In the genomic region with DNA sequence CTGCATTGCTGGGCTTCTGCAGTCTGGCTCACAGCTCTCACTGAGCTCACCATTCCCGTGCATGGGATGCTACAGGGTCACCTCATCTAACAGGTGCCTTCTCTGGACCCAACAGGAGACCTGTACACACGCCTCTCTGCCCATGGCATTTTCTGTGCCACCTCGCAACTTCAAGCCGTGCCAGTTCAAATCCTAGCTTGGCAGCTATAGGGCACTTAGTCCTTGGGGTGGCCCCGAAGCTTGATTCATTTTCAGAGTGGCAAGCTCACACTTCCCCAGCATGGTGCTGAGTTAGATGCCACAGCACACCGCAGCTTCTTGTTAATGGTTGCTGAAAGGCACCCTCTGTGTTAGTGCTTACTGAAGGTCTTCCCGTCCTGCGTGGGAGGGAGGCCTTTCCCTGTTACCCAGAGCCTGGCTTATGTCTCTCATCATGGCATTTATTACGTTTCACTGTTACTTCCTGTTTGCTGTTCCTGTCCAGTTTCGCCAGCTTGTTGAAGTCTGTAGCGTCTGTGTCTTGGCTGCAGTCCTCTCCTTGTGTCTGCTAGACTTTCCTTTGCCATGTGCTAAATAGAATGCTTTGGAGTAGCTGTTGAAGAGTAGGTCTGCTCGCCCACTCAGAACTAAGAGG, we compare ENCODE assay signal across 11 mouse cellular contexts. TPM values are rescaled to one million over a fixed set of nuclear protein-coding genes. Genes with fewer than 3 reads are reported as not detected.
DNase-seq lines count a peak whose midpoint lies in the region; ATAC-seq lines count a peak whose summit lies in the region.
"Had no signal": no experiment of that assay in that cellular context is flagged by ENCODE, and none has a peak within 500 bp of the region (broad histone marks: within the 10 kb centered on the region; RNA-seq: fewer than 3 reads in every experiment).

No protein-coding gene starts in this region.

- 0 out of 2 replicates have a peak overlapping the region, but pooled peaks have one; percentile 11 for H3K9ac ChIP-seq in embryonic facial prominence, embryonic 13.5 days
- no peak overlapping the region for H3K9ac ChIP-seq in heart, embryonic 14.5 days (ENCODE audit: low read length)
- H3K9ac ChIP-seq in lung, embryonic 15.5 days: no peak overlapping the region
- H3K9ac ChIP-seq: forebrain, embryonic 13.5 days had no signal

- DNase-seq in embryonic facial prominence, embryonic 10.5 days (ENCODE audit: low spot score): no peak
- peak; percentile 75 for DNase-seq in MN1 (ENCODE audit: low spot score)
- DNase-seq in T-cell, adult 2 months (ENCODE audit: low spot score): no peak
- DNase-seq in thymus, postnatal 14 days: no peak
- no peak for DNase-seq in frontal cortex, postnatal 14 days (ENCODE audit: low spot score in 2 of 2)
- DNase-seq: adrenal gland, adult 2 months had no signal

- peaks cover 57% of the 10 kb centered on the region for H3K4me1 ChIP-seq in embryonic facial prominence, embryonic 13.5 days
- peaks cover 36% of the 10 kb centered on the region for H3K4me1 ChIP-seq in embryonic facial prominence, embryonic 10.5 days
- H3K4me1 ChIP-seq in heart, embryonic 14.5 days (ENCODE audit: control insufficient read depth in 2 of 2, insufficient read depth in 2 of 2, low read length in 2 of 2): peaks cover 27 to 53% of the 10 kb centered on the region in 2 experiments
- H3K4me1 ChIP-seq in lung, embryonic 15.5 days: peaks cover 68% of the 10 kb centered on the region

- no peaks in the 10 kb centered on the region for H3K9me3 ChIP-seq in embryonic facial prominence, embryonic 13.5 days
- no peaks in the 10 kb centered on the region for H3K9me3 ChIP-seq in embryonic facial prominence, embryonic 10.5 days
- H3K9me3 ChIP-seq in heart, embryonic 14.5 days (ENCODE audit: control insufficient read depth, low read length): no peaks in the 10 kb centered on the region
- H3K9me3 ChIP-seq in lung, embryonic 15.5 days: no peaks in the 10 kb centered on the region
- H3K9me3 ChIP-seq: forebrain, embryonic 13.5 days had no signal

- peak overlapping the region; percentile 55; the same call in 1 of the 2 replicates for H3K27ac ChIP-seq in embryonic facial prominence, embryonic 13.5 days
- no peak overlapping the region for H3K27ac ChIP-seq in embryonic facial prominence, embryonic 10.5 days (replicated peaks)
- H3K27ac ChIP-seq in heart, embryonic 14.5 days (replicated peaks in 1 of 2; ENCODE audit: control insufficient read depth in 1 of 2, insufficient read depth in 1 of 2, low read depth in 2 of 2, low read length in 2 of 2): peak overlapping the region; percentile 68 to 72
- peak overlapping the region; percentile 86 for H3K27ac ChIP-seq in lung, embryonic 15.5 days
- H3K27ac ChIP-seq: forebrain, embryonic 13.5 days had no signal

- H3K4me2 ChIP-seq in embryonic facial prominence, embryonic 13.5 days: no peak overlapping the region
- peak overlapping the region; percentile 0; the same call in 1 of the 2 replicates for H3K4me2 ChIP-seq in heart, embryonic 14.5 days (ENCODE audit: low read length)
- H3K4me2 ChIP-seq in lung, embryonic 15.5 days: no peak overlapping the region
- H3K4me2 ChIP-seq: forebrain, embryonic 13.5 days had no signal

- no peaks in the 10 kb centered on the region for H3K36me3 ChIP-seq in embryonic facial prominence, embryonic 13.5 days
- peaks cover 5% of the 10 kb centered on the region; the same call in 1 of the 2 replicates for H3K36me3 ChIP-seq in embryonic facial prominence, embryonic 10.5 days (replicated peaks)
- H3K36me3 ChIP-seq in heart, embryonic 14.5 days (ENCODE audit: control insufficient read depth, insufficient read depth, low read length): no peaks in the 10 kb centered on the region
- no peaks in the 10 kb centered on the region for H3K36me3 ChIP-seq in lung, embryonic 15.5 days

- H3K4me3 ChIP-seq in embryonic facial prominence, embryonic 13.5 days: no peak overlapping the region
- H3K4me3 ChIP-seq in embryonic facial prominence, embryonic 10.5 days: no peak overlapping the region
- H3K4me3 ChIP-seq in heart, embryonic 14.5 days (ENCODE audit: control insufficient read depth in 1 of 2, insufficient read depth in 1 of 2, low read depth in 1 of 2, low read length in 2 of 2): no peak overlapping the region
- no peak overlapping the region for H3K4me3 ChIP-seq in lung, embryonic 15.5 days
- H3K4me3 ChIP-seq: forebrain, embryonic 13.5 days had no signal

- no peak for ATAC-seq in embryonic facial prominence, embryonic 13.5 days (ENCODE audit: insufficient number of reproducible peaks, insufficient read depth, low FRiP score, low TSS enrichment, low read depth)
- ATAC-seq in heart, embryonic 14.5 days (ENCODE audit: insufficient number of reproducible peaks, insufficient read depth, low FRiP score, low read depth): 0 out of 2 replicates have a peak, but pooled peaks have one; percentile 25
- peak; percentile 47; the same call in 1 of the 2 replicates for ATAC-seq in lung, embryonic 15.5 days (ENCODE audit: borderline replicate concordance, extremely low read depth, low FRiP score, low TSS enrichment)
- ATAC-seq: CD4-positive, CD25-positive, alpha-beta regulatory T cell, adult 4 months; forebrain, embryonic 13.5 days had no signal

- no peaks in the 10 kb centered on the region for H3K27me3 ChIP-seq in embryonic facial prominence, embryonic 13.5 days
- H3K27me3 ChIP-seq in embryonic facial prominence, embryonic 10.5 days (replicated peaks; ENCODE audit: low read depth, poor library complexity, severe bottlenecking): no peaks in the 10 kb centered on the region
- H3K27me3 ChIP-seq in heart, embryonic 14.5 days (ENCODE audit: control insufficient read depth, insufficient read depth, low read length): no peaks in the 10 kb centered on the region
- H3K27me3 ChIP-seq in lung, embryonic 15.5 days: no peaks in the 10 kb centered on the region
- H3K27me3 ChIP-seq: forebrain, embryonic 13.5 days had no signal

- 70% methylated on average over 12 of the region's 12 CpGs for WGBS in embryonic facial prominence, embryonic 13.5 days
- 81% methylated on average over 12 of the region's 12 CpGs for WGBS in embryonic facial prominence, embryonic 10.5 days
- WGBS in heart, embryonic 14.5 days: 50% methylated on average over 12 of the region's 12 CpGs
- WGBS in lung, embryonic 15.5 days: 55% methylated on average over 12 of the region's 12 CpGs

RNA-seq across cellular contexts. Expression of gene Taf11, which starts 28.6 kb away (rescaled TPM):
- 89.6 and 90.4 TPM in 2 replicates for polyA plus RNA-seq in embryonic facial prominence, embryonic 13.5 days (2015; fragmentation: Nextera tagmentation; extraction: Ambion mirVana)
- 87.5 and 96.2 TPM in 2 replicates for polyA plus RNA-seq in embryonic facial prominence, embryonic 10.5 days (2016; fragmentation: Nextera tagmentation; extraction: Ambion mirVana)
- 45.2 and 47.1 TPM in 2 replicates for polyA plus RNA-seq in heart, embryonic 14.5 days (2014; fragmentation: Nextera tagmentation; extraction: Ambion mirVana)
- 68.6 and 73.5 TPM in 2 replicates for polyA plus RNA-seq in lung, embryonic 15.5 days (2015; fragmentation: Nextera tagmentation; extraction: Ambion mirVana)

RNA-seq across cellular contexts. Expression of gene Anks1, which starts 29.1 kb away (rescaled TPM):
- 13.3 and 13.4 TPM in 2 replicates for polyA plus RNA-seq in embryonic facial prominence, embryonic 13.5 days (2015; fragmentation: Nextera tagmentation; extraction: Ambion mirVana)
- polyA plus RNA-seq in embryonic facial prominence, embryonic 10.5 days (2016; fragmentation: Nextera tagmentation; extraction: Ambion mirVana): 18.0 and 19.4 TPM in 2 replicates
- 8.2 and 11.8 TPM in 2 replicates for polyA plus RNA-seq in heart, embryonic 14.5 days (2014; fragmentation: Nextera tagmentation; extraction: Ambion mirVana)
- 17.1 and 19.3 TPM in 2 replicates for polyA plus RNA-seq in lung, embryonic 15.5 days (2015; fragmentation: Nextera tagmentation; extraction: Ambion mirVana)
